Mouse (Mus musculus) cerebellum, postnatal 36 days (tissue): ENCODE results near the gene Prorsd1.

ENCODE experiments used
- DNase-seq, 2 experiments: peaks; one replicate each; pipeline ENCODE4 v3.0.0; 2021 to 2022; ENCODE audit warnings: mixed read lengths in 2 of 2

Gene Prorsd1

GRCm38 (mm10) chr11:29503948-29504893 lies 10.6 kb downstream of the Prorsd1 start:
- DNase-seq = no peak

- DNase-seq = no peak
These were observed 17.9 kb downstream of the Prorsd1 start for GRCm38 (mm10) chr11:29496962-29497361.

- no peak for DNase-seq
These were observed 21.7 kb downstream of the Prorsd1 start for GRCm38 (mm10) chr11:29493135-29493534.

GRCm38 (mm10) chr11:29474676-29475075 lies 40.2 kb downstream of the Prorsd1 start:
- DNase-seq = no peak
